Mouse (Mus musculus) pancreas, adult 10 weeks (tissue): ENCODE measurements around the gene 4933402E13Rik. TPM values are rescaled to one million over a fixed set of nuclear protein-coding genes. Genes with fewer than 3 reads are reported as not detected.

Experiments used
- polyA plus RNA-seq: library from polyadenylated mRNA; stranded (reverse); fragments of 350-450 nt; fragmentation: Illumina TruSeq; extraction: RNeasy Lipid Tissue Mini Kit (QIAGEN cat#74804); gene quantifications from one replicate; pipeline ENCODE4 v1.2.3, GENCODE M21; 2015; ENCODE audit warnings: low read depth, low replicate concordance; ENCODE audit not compliant: insufficient read depth

Gene 4933402E13Rik
- not detected for polyA plus RNA-seq

DNA sequence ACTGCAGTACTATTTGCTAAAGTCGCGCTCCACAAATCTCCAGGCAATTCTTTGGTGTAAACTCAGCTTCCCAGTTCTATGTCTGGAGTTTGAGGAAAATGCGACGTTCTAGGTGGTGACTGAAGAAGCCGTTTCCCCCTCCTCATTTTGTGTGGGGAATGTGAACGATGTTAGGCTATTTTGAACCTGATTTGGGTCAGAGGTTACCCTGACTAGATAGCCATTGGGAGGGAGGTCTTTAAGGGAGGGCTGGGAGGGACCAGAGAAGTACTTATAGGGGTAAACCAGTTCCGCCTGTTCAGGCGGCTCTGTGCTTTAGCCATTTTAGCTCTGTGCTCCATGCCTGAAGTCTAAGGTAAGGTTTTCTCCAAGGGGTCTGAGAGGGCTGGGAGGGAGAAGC, at the start of gene 4933402E13Rik:
Gene 4933402E13Rik (plus strand): TSS at position 301 of the 400 bp plus-strand sequence.

Other genes with a start within 250 kb of the 4933402E13Rik start
- not detected for gene 4931400O07Rik, start 184.5 kb downstream of the 4933402E13Rik start, polyA plus RNA-seq